Mouse (Mus musculus) C2C12 (cell line): ENCODE data around the gene Leng8. TPM values are rescaled to one million over a fixed set of nuclear protein-coding genes. Genes with fewer than 3 reads are reported as not detected.
A peak's percentile ranks its signal among the peaks of the same experiment; 100 is the strongest.

Experiments used
- H3K27me3 ChIP-seq: one replicate; pipeline ENCODE4 v1.6.1; 2011; ENCODE audit not compliant: control insufficient read depth, insufficient read depth, insufficient read length
- H3K36me3 ChIP-seq: one replicate; pipeline ENCODE4 v1.6.1; 2011; ENCODE audit not compliant: control insufficient read depth, insufficient read depth
- H3K4me3 ChIP-seq: one replicate; pipeline ENCODE4 v1.5.1; 2011; ENCODE audit warnings: mild to moderate bottlenecking, control low read depth; ENCODE audit not compliant: poor library complexity, insufficient read depth, severe bottlenecking
- H3K79me2 ChIP-seq: one replicate; pipeline ENCODE4 v1.6.1; 2011; ENCODE audit not compliant: control insufficient read depth, insufficient read depth
- H3K79me3 ChIP-seq: one replicate; pipeline ENCODE4 v1.6.1; 2011; ENCODE audit warnings: low read depth, control low read depth
- H3ac ChIP-seq: one replicate; pipeline ENCODE3; 2011; ENCODE audit warnings: low read depth; ENCODE audit not compliant: control insufficient read depth, insufficient read length
- CEBPB ChIP-seq: IDR thresholded peaks from one replicate; pipeline ENCODE4 v1.6.1; 2011; ENCODE audit warnings: low read depth, mild to moderate bottlenecking, control low read depth, moderate library complexity
- CTCF ChIP-seq: IDR thresholded peaks from one replicate; pipeline ENCODE4 v1.5.1; 2011; ENCODE audit not compliant: control insufficient read depth, insufficient read depth, insufficient read length
- FOSL1 ChIP-seq: IDR thresholded peaks from one replicate; pipeline ENCODE4 v1.8.0; 2011; ENCODE audit warnings: mild to moderate bottlenecking, low read length; ENCODE audit not compliant: poor library complexity, insufficient read depth, severe bottlenecking
- MAX ChIP-seq: IDR thresholded peaks from one replicate; pipeline ENCODE4 v1.6.1; 2011; ENCODE audit warnings: mild to moderate bottlenecking, control low read depth
- MYOD1 ChIP-seq: IDR thresholded peaks from one replicate; pipeline ENCODE4 v1.6.1; 2011; ENCODE audit warnings: low read depth; ENCODE audit not compliant: control insufficient read depth, insufficient read length
- MYOG ChIP-seq: IDR thresholded peaks from one replicate; pipeline ENCODE4 v1.6.1; 2011; ENCODE audit not compliant: control insufficient read depth, insufficient read length; ENCODE audit errors: extremely low read depth
- USF1 ChIP-seq: IDR thresholded peaks from one replicate; pipeline ENCODE4 v1.6.1; 2011; ENCODE audit warnings: low read depth, mild to moderate bottlenecking, control low read depth, moderate library complexity
- polyA plus RNA-seq: library from polyadenylated mRNA; unstranded; fragments of >200 nt; fragmentation: generic; extraction: Trizol; gene quantifications from one replicate; pipeline ENCODE4 v1.2.1, GENCODE M21; 2012; ENCODE audit warnings: missing spikeins

Gene Leng8
- polyA plus RNA-seq, 1 experiment: 17.9 TPM

GRCm38 (mm10) chr7:4131964-4132363 lies 4.9 kb upstream of the Leng8 start:
- Histone ChIP-seq H3K4me3 (no peak overlapping the region), H3K36me3 (no peaks in the 10 kb centered on the region), H3K79me3 (peaks cover 2% of the 10 kb centered on the region), H3ac (no peak overlapping the region), H3K79me2 (peaks cover 17% of the 10 kb centered on the region), H3K27me3 (no peaks in the 10 kb centered on the region)
- TF ChIP-seq FOSL1: no peak
- no peak for TF ChIP-seq MYOG

- Histone ChIP-seq H3K36me3 (no peaks in the 10 kb centered on the region), H3K27me3 (no peaks in the 10 kb centered on the region), H3ac (no peak overlapping the region), H3K79me3 (peaks cover 5% of the 10 kb centered on the region), H3K4me3 (no peak overlapping the region), H3K79me2 (peaks cover 23% of the 10 kb centered on the region)
- TF ChIP-seq CEBPB (no peak), FOSL1 (no peak), CTCF (no peak), MAX (no peak), MYOG (no peak), MYOD1 (no peak), USF1 (no peak)
Measured at GRCm38 (mm10) chr7:4132581-4132980, 4.3 kb upstream of the Leng8 start.

- no peaks in the 10 kb centered on the region for H3K36me3 ChIP-seq
- no peak overlapping the region for H3K4me3 ChIP-seq
- H3K79me3 ChIP-seq: peaks cover 10% of the 10 kb centered on the region
- no peaks in the 10 kb centered on the region for H3K27me3 ChIP-seq
- no peak for TF ChIP-seq USF1
- TF ChIP-seq MYOD1: no peak
- no peak for TF ChIP-seq CEBPB
- no peak for TF ChIP-seq FOSL1
- no peak for TF ChIP-seq MYOG
- TF ChIP-seq MAX: no peak
- TF ChIP-seq CTCF: no peak
- H3K79me2 ChIP-seq: peaks cover 27% of the 10 kb centered on the region
- H3ac ChIP-seq: no peak overlapping the region
Measured at GRCm38 (mm10) chr7:4132998-4133397, 3.8 kb upstream of the Leng8 start.

- Histone ChIP-seq H3K27me3 (no peaks in the 10 kb centered on the region), H3K4me3 (no peak overlapping the region), H3ac (no peak overlapping the region), H3K36me3 (peaks cover 15% of the 10 kb centered on the region), H3K79me3 (peaks cover 28% of the 10 kb centered on the region), H3K79me2 (peaks cover 46% of the 10 kb centered on the region)
- TF ChIP-seq FOSL1 (no peak), MYOG (no peak), MAX (no peak), CTCF (no peak), USF1 (no peak), MYOD1 (no peak), CEBPB (no peak)
Measured at GRCm38 (mm10) chr7:4134911-4135310, 1.9 kb upstream of the Leng8 start.

GRCm38 (mm10) chr7:4136404-4136770 lies 452 bp upstream of the Leng8 start:
- H3K4me3 ChIP-seq: peak overlapping the region; percentile 65
- peaks cover 30% of the 10 kb centered on the region for H3K36me3 ChIP-seq
- peaks cover 60% of the 10 kb centered on the region for H3K79me2 ChIP-seq
- no peaks in the 10 kb centered on the region for H3K27me3 ChIP-seq
- TF ChIP-seq MYOG (no peak), FOSL1 (no peak), MYOD1 (no peak), CEBPB (no peak), CTCF (no peak), MAX (no peak), USF1 (no peak)
- peaks cover 33% of the 10 kb centered on the region for H3K79me3 ChIP-seq
- H3ac ChIP-seq: peak overlapping the region; percentile 69

GRCm38 (mm10) chr7:4137746-4138145 lies 907 bp downstream of the Leng8 start:
- Histone ChIP-seq H3K79me2 (peaks cover 60% of the 10 kb centered on the region), H3K79me3 (peaks cover 35% of the 10 kb centered on the region), H3ac (peak overlapping the region; percentile 68), H3K4me3 (peak overlapping the region; percentile 65), H3K36me3 (peaks cover 43% of the 10 kb centered on the region), H3K27me3 (no peaks in the 10 kb centered on the region)
- TF ChIP-seq USF1: no peak
- no peak for TF ChIP-seq FOSL1
- no peak for TF ChIP-seq MYOD1
- TF ChIP-seq MAX: no peak
- no peak for TF ChIP-seq CTCF
- TF ChIP-seq CEBPB: no peak
- no peak for TF ChIP-seq MYOG
